In the genomic region with DNA sequence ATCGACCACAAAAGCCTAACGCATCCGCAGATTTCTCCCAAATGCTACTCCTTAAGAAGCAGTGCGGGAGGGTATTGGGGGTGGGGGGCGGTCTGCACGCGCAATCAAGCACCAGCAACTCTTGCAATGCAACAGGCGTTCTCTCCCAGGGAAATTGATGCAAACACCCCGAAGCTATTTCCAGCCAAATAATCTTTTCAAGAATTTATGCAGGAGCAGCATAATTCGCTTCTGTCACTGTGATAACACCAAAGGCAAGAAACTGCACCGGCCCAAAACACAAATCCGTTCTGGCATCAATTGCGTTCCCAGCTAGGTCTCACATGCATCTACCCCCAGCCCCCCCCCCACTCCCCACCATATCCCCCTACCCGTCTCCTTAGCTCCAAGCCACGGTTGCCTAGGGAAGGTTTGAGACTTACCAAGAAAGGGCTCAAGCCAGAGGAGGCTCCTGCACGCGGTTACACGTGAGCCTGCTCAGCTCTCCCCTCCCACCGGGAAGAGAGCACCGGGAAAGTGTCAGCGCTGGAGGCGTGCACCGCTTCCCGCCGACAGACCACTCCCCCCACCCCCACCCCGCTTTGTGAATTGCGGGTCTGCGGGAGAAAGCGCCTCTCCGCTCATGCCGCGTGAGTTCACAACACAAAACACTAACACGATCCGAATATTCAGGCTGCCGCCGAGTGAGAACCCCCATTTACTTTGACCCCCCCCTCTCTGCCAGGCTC, we compare ENCODE assay signal across 8 mouse cellular contexts. TPM values are rescaled to one million over a fixed set of nuclear protein-coding genes. Genes with fewer than 3 reads are reported as not detected.
DNase-seq lines count a peak whose midpoint lies in the region; ATAC-seq lines count a peak whose summit lies in the region.

No protein-coding gene starts in this region.

- under 1% methylated on average over 36 of the region's 36 CpGs for WGBS in forebrain, embryonic 15.5 days
- WGBS in limb, embryonic 13.5 days: under 1% methylated on average over 36 of the region's 36 CpGs
- under 1% methylated on average over 36 of the region's 36 CpGs for WGBS in midbrain, embryonic 16.5 days

- H3K9ac ChIP-seq in forebrain, embryonic 15.5 days (replicated peaks): peak overlapping the region; percentile 52
- H3K9ac ChIP-seq in limb, embryonic 13.5 days: peak overlapping the region; percentile 58
- peak overlapping the region; percentile 69 for H3K9ac ChIP-seq in midbrain, embryonic 16.5 days (ENCODE audit: low read depth, low read length)

- DNase-seq in cerebellum, adult 11 months: peak; percentile 37
- no peak for DNase-seq in cerebellum, adult 8-10 months
- peak; percentile 53 for DNase-seq in adrenal gland, postnatal 25 days
- peak; percentile 37 for DNase-seq in induced T-regulatory cell, adult 2 months (ENCODE audit: low read depth)

- peak overlapping the region; percentile 58 for H3K4me3 ChIP-seq in forebrain, embryonic 15.5 days
- peak overlapping the region; percentile 48 for H3K4me3 ChIP-seq in limb, embryonic 13.5 days
- peak overlapping the region; percentile 60 for H3K4me3 ChIP-seq in midbrain, embryonic 16.5 days (ENCODE audit: low read depth, low read length)

- peak; percentile 39 for ATAC-seq in forebrain, embryonic 15.5 days (replicated peaks)
- no peak for ATAC-seq in limb, embryonic 13.5 days (ENCODE audit: low FRiP score, low read depth)
- ATAC-seq in midbrain, embryonic 16.5 days: peak; percentile 43; the same call in 1 of the 2 replicates
- no peak for ATAC-seq in inflammation-experienced regulatory T-cells, adult 6 months

- H3K27me3 ChIP-seq in forebrain, embryonic 15.5 days: peaks cover 21% of the 10 kb centered on the region
- H3K27me3 ChIP-seq in limb, embryonic 13.5 days: peaks cover 59% of the 10 kb centered on the region
- H3K27me3 ChIP-seq in midbrain, embryonic 16.5 days (ENCODE audit: control insufficient read depth, insufficient read depth, low read depth, low read length): peaks cover 12% of the 10 kb centered on the region

- H3K4me2 ChIP-seq in forebrain, embryonic 15.5 days (replicated peaks): peak overlapping the region; percentile 96
- peak overlapping the region; percentile 86 for H3K4me2 ChIP-seq in limb, embryonic 13.5 days (replicated peaks)
- H3K4me2 ChIP-seq in midbrain, embryonic 16.5 days (ENCODE audit: low read length): peak overlapping the region; percentile 99

- peaks cover 25% of the 10 kb centered on the region for H3K4me1 ChIP-seq in forebrain, embryonic 15.5 days
- H3K4me1 ChIP-seq in limb, embryonic 13.5 days: peaks cover 20% of the 10 kb centered on the region
- H3K4me1 ChIP-seq in midbrain, embryonic 16.5 days (ENCODE audit: control insufficient read depth, insufficient read depth, low read length): peaks cover 14% of the 10 kb centered on the region; the same call in 1 of the 2 replicates

- no peak overlapping the region for H3K27ac ChIP-seq in forebrain, embryonic 15.5 days (replicated peaks)
- H3K27ac ChIP-seq in limb, embryonic 13.5 days: no peak overlapping the region
- 0 out of 2 replicates have a peak overlapping the region, but pooled peaks have one; percentile 32 for H3K27ac ChIP-seq in midbrain, embryonic 16.5 days (ENCODE audit: low read length)

- no peaks in the 10 kb centered on the region for H3K36me3 ChIP-seq in forebrain, embryonic 15.5 days
- no peaks in the 10 kb centered on the region for H3K36me3 ChIP-seq in limb, embryonic 13.5 days
- no peaks in the 10 kb centered on the region for H3K36me3 ChIP-seq in midbrain, embryonic 16.5 days (ENCODE audit: control insufficient read depth, insufficient read depth, low read length)

- H3K9me3 ChIP-seq in forebrain, embryonic 15.5 days: no peaks in the 10 kb centered on the region
- no peaks in the 10 kb centered on the region for H3K9me3 ChIP-seq in limb, embryonic 13.5 days
- no peaks in the 10 kb centered on the region for H3K9me3 ChIP-seq in midbrain, embryonic 16.5 days (replicated peaks; ENCODE audit: control insufficient read depth, low read length, poor library complexity, severe bottlenecking)

RNA-seq across cellular contexts. Expression of a gene that starts 1.4 kb away (rescaled TPM):
- 17.9 and 22.8 TPM in 2 replicates for total RNA-seq in adrenal gland, postnatal 25 days (2021)
- polyA plus RNA-seq in forebrain, embryonic 15.5 days (2015; fragmentation: Nextera tagmentation; extraction: Ambion mirVana): 4.2 TPM in 2 replicates
- 1.3 and 1.9 TPM in 2 replicates for polyA plus RNA-seq in limb, embryonic 13.5 days (2015; fragmentation: Nextera tagmentation; extraction: Ambion mirVana)
- polyA plus RNA-seq in midbrain, embryonic 16.5 days (2015; fragmentation: Nextera tagmentation; extraction: Ambion mirVana): 6.6 and 6.9 TPM in 2 replicates
- polyA plus RNA-seq in inflammation-experienced regulatory T-cells, adult 6 months (2017; shearing (Covaris generic)): 1 to 10 TPM; 1.5 to 2.4 (median 1.5) TPM

Comparison
In these comparisons a context has a peak if more than half of its experiments do, and no peak if none do; other contexts are left out.
1. ATAC-seq: peak in forebrain, embryonic 15.5 days (single experiment) and midbrain, embryonic 16.5 days (single experiment); none in limb, embryonic 13.5 days (single experiment) and inflammation-experienced regulatory T-cells, adult 6 months (single experiment).
2. Peak in every context shown above with its lines, with median percentiles within 50 percentile points of each other: H3K4me2 ChIP-seq, H3K4me3 ChIP-seq and H3K9ac ChIP-seq.